Mouse (Mus musculus) thymus, adult 2 months (tissue): ENCODE measurements around the gene Ube2v1. TPM values are rescaled to one million over a fixed set of nuclear protein-coding genes. Genes with fewer than 3 reads are reported as not detected.

ENCODE experiments used
- DNase-seq: peaks from one replicate; pipeline ENCODE4 v3.0.0; 2021
- H3K27ac ChIP-seq: fragments of 200-500 bp; 2 replicates; pipeline ENCODE4 v1.5.1; 2012; ENCODE audit warnings: low read length, control low read depth; ENCODE audit not compliant: control insufficient read depth, insufficient read depth
- H3K27me3 ChIP-seq: fragments of 200-500 bp; 2 replicates; pipeline ENCODE4 v1.6.1; 2012; ENCODE audit warnings: mild to moderate bottlenecking, low read length, moderate library complexity, mixed read lengths; ENCODE audit not compliant: control insufficient read depth, insufficient read depth
- H3K36me3 ChIP-seq: fragments of 200-500 bp; 2 replicates; pipeline ENCODE4 v1.6.1; 2012; ENCODE audit warnings: mild to moderate bottlenecking, low read length, moderate library complexity; ENCODE audit not compliant: control insufficient read depth, insufficient read depth
- H3K4me1 ChIP-seq: fragments of 200-500 bp; replicated peaks from 2 replicates; pipeline ENCODE4 v1.6.1; 2012; ENCODE audit warnings: low read length; ENCODE audit not compliant: control insufficient read depth, insufficient read depth
- H3K4me3 ChIP-seq: fragments of 200-500 bp; 2 replicates; pipeline ENCODE4 v1.5.1; 2012; ENCODE audit warnings: mild to moderate bottlenecking, low read length, control low read depth, moderate library complexity; ENCODE audit not compliant: control insufficient read depth, insufficient read depth
- CTCF ChIP-seq: fragments of 200-500 bp; IDR thresholded peaks from 2 replicates; pipeline ENCODE4 v1.5.1; 2012; ENCODE audit warnings: mild to moderate bottlenecking, control low read depth, low read length, moderate library complexity, borderline replicate concordance; ENCODE audit not compliant: control insufficient read depth, poor library complexity, insufficient read depth; ENCODE audit errors: extremely low read depth
- POLR2A ChIP-seq: fragments of 200-500 bp; IDR thresholded peaks from 2 replicates; pipeline ENCODE4 v1.6.1; 2012; ENCODE audit warnings: mild to moderate bottlenecking, low read length, control low read depth, moderate library complexity; ENCODE audit not compliant: control insufficient read depth, poor library complexity, insufficient read depth; ENCODE audit errors: extremely low read depth
- WGBS: fragments of 180-500 bp; shearing (Covaris S2); methylation state at CpG from one replicate; pipeline ENCODE4 v1.1.7; 2018; 5-methylcytosine and 5-hydroxymethylcytosine counted together
- polyA plus RNA-seq: library from polyadenylated mRNA; depleted of rRNA; stranded (reverse); fragments of >200 nt; gene quantifications from 2 replicates; pipeline ENCODE4 v1.2.3, GENCODE M21; 2012; rRNA removed

The Ube2v1 gene
- polyA plus RNA-seq, 1 experiment = 161 TPM

DNA sequence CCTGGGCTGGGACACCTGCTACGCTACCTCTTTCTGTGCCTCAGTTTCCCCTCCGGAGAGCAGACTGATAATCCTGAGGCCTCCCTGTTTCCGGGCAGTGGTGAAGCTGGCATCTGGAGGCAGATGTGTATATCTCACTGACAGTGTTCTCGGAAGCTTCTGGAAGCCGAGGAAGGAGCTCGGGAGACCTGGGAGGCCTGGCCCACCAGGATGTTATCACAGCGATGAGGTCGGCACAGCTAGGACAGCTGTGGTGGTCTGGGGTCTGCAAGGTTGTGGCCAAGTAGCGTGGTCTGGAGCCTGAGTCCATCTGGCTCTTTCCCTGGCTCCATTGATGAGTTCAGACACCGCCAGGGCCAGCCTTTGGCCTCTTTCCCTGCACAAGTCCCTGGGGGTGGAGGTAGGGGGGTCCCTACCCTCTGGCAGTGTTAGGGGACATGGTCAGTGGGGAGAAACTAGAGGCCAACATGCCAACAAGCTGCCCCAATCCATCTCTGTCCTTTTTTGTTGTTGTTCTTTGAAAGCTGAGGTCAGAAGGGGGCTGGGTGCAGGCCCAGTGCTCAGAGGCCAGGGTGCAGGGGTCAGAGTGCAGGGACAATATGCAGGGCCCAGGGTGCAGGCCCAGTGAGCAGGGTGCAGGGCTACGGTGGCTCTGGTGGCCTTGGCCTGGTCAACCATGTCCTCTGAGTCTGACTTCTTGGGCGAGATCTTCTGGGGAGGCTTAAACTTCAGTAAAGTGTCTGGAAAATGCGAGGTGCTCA lies 67.2 kb downstream of the Ube2v1 start:
- 96% methylated on average over 13 of the region's 13 CpGs for WGBS
- TF ChIP-seq CTCF (no peak), POLR2A (no peak)
- DNase-seq = no peak
- no peaks in the 10 kb centered on the region; the same call in 1 of the 2 replicates for H3K27me3 ChIP-seq
- no peak overlapping the region for H3K27ac ChIP-seq
- H3K36me3 ChIP-seq = no peaks in the 10 kb centered on the region
- no peak overlapping the region for H3K4me3 ChIP-seq
- no peaks in the 10 kb centered on the region for H3K4me1 ChIP-seq

DNA sequence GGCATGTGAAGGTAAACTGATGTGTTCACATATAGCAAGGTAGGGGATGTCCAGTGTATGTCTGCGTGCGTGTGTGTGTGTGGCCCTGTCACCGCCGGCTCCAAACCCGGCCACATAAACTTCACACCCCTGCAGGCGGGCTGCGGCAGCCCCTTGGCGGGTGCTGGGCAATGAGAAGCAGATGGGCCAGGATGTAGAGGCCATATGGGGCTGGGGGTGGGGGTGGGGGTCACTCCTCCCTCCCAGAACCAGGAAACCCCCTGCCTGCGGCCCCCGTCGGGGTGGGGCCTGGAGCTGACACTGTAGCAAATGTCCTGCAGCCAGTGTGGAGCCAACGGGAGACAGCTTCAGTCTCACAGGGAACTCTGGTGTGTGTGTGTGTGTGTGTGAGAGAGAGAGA lies 68.2 kb downstream of the Ube2v1 start:
- Histone ChIP-seq H3K27me3 (no peaks in the 10 kb centered on the region; the same call in 1 of the 2 replicates), H3K4me1 (no peaks in the 10 kb centered on the region), H3K4me3 (no peak overlapping the region), H3K36me3 (no peaks in the 10 kb centered on the region), H3K27ac (no peak overlapping the region)
- WGBS = 89% methylated on average over 12 of the region's 12 CpGs
- no peak for DNase-seq
- TF ChIP-seq CTCF = no peak
- TF ChIP-seq POLR2A = no peak

DNA sequence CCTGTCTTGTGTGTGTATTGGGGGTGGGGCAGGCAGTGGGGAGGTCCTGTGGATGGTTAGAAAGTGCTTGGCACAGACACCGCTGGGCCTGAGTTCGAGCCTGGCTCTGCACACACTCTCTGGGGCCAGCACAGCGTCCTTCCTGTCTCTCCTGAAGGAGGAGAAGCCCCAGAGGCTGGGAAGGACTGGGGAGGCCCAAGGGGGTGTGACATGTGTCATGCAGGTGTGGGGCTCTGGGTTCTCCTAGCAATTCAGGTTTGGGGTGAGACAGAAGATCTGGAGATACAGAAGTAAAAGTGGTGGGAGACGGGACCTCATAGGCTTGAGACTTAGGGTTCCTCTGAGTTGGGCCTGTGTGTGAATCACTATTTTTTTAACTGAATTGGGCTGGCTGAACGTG lies 68.9 kb downstream of the Ube2v1 start:
- H3K27me3 ChIP-seq = no peaks in the 10 kb centered on the region; the same call in 1 of the 2 replicates
- no peak overlapping the region for H3K4me3 ChIP-seq
- H3K36me3 ChIP-seq = no peaks in the 10 kb centered on the region
- H3K4me1 ChIP-seq = no peaks in the 10 kb centered on the region
- H3K27ac ChIP-seq = no peak overlapping the region
- no peak for DNase-seq
- no peak for TF ChIP-seq CTCF
- TF ChIP-seq POLR2A = no peak
- WGBS = 84% methylated on average over 5 of the region's 5 CpGs

DNA sequence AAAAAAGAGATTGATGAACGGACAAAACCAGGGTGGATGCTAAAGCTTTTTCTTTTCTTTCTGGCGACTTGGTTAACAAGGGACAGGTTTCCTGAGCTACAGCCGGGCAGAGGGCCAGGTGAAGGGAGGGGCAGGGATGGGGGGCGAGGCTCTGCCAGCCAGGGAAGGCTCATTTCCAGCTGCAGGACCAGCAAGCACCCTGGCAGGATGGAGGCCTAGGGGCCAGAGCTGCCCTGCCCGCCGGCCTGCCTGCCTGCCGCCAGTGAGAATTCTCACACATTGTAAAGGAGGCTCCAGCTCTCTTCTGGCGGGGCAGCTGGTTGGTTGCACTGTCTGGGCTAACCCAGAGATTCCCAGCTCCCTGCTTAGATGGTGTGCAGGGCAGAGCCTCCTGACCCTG lies 69.8 kb downstream of the Ube2v1 start:
- TF ChIP-seq CTCF (no peak), POLR2A (no peak)
- no peaks in the 10 kb centered on the region for H3K4me1 ChIP-seq
- DNase-seq = no peak
- H3K4me3 ChIP-seq = no peak overlapping the region
- H3K27ac ChIP-seq = no peak overlapping the region
- 42% methylated on average over 8 of the region's 8 CpGs for WGBS
- no peaks in the 10 kb centered on the region for H3K36me3 ChIP-seq
- no peaks in the 10 kb centered on the region; the same call in 1 of the 2 replicates for H3K27me3 ChIP-seq

DNA sequence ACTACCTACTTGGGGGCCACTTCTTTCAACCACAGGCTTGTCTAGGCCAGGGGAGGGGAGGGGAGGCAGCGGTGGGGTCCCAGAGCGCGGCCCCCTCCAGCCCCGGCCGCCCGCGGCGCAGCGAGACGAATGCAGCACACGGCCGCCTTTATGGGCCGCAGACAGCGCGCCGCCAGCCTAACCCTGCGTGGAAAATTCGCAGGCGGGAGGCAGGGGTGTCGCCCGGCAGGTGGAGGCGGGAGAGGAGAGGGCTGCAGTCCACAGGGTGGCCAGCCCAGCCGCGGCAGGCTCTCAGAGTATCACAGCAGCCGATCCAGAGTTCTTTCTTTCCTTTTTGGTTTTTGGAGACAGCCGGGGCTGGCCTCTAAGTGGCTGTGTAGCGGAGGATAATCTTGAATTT lies 72.5 kb downstream of the Ube2v1 start:
- Histone ChIP-seq H3K4me1 (peaks cover 19% of the 10 kb centered on the region), H3K27me3 (no peaks in the 10 kb centered on the region; the same call in 1 of the 2 replicates), H3K4me3 (no peak overlapping the region), H3K27ac (no peak overlapping the region), H3K36me3 (no peaks in the 10 kb centered on the region)
- 37% methylated on average over 27 of the region's 27 CpGs for WGBS
- no peak for DNase-seq
- TF ChIP-seq POLR2A (no peak), CTCF (no peak)

Other genes starting within 250 kb of the Ube2v1 start
- 75.4 and 90.9 TPM in 2 replicates for gene Slc9a8, start 210.4 kb downstream of the Ube2v1 start, polyA plus RNA-seq
- 189 and 234 TPM in 2 replicates for gene Rnf114, start 139.4 kb downstream of the Ube2v1 start, polyA plus RNA-seq
- gene Spata2, start 139.2 kb downstream of the Ube2v1 start, polyA plus RNA-seq = 60.6 and 65.2 TPM in 2 replicates
- 10.6 and 10.7 TPM in 2 replicates for gene Snai1, start 93.9 kb downstream of the Ube2v1 start, polyA plus RNA-seq
- gene Gm20431, start 29.4 kb upstream of the Ube2v1 start, polyA plus RNA-seq = 9.5 and 15.3 TPM in 2 replicates
- 69.6 and 135 TPM in 2 replicates for gene Cebpb, start 56.8 kb upstream of the Ube2v1 start, polyA plus RNA-seq
- 209 and 215 TPM in 2 replicates for gene Tmem189, start 57.7 kb upstream of the Ube2v1 start, polyA plus RNA-seq